Mouse (Mus musculus) midbrain, embryonic 14.5 days (tissue): ENCODE measurements around the gene Zbtb7a. TPM values are rescaled to one million over a fixed set of nuclear protein-coding genes. Genes with fewer than 3 reads are reported as not detected.
A peak's percentile ranks its signal among the peaks of the same experiment; 100 is the strongest.

Experiments used
- ATAC-seq: fragments of 200-750 bp; cut with Nextera tagmentation; 2 replicates; pipeline ENCODE4 v1.8.0; 2017; ENCODE audit warnings: moderate number of reproducible peaks, moderate library complexity; ENCODE audit not compliant: low FRiP score, low TSS enrichment
- DNase-seq: peaks from one replicate; pipeline ENCODE4 v3.0.0-alpha.2; 2015
- H3K27ac ChIP-seq: fragments of 300-500 bp; sonication (generic); replicated peaks from 2 replicates; pipeline ENCODE4 v1.5.1; 2014; ENCODE audit warnings: mild to moderate bottlenecking, low read depth, low read length, moderate library complexity
- H3K27me3 ChIP-seq: fragments of 300-500 bp; sonication (generic); 2 replicates; pipeline ENCODE4 v1.6.1; 2014; ENCODE audit warnings: low read length, control low read depth, mixed read lengths; ENCODE audit not compliant: control insufficient read depth, insufficient read depth
- H3K36me3 ChIP-seq: fragments of 300-500 bp; sonication (generic); 2 replicates; pipeline ENCODE4 v1.6.1; 2014; ENCODE audit warnings: low read length, control low read depth; ENCODE audit not compliant: control insufficient read depth, insufficient read depth
- H3K4me1 ChIP-seq: fragments of 300-500 bp; sonication (generic); 2 replicates; pipeline ENCODE4 v1.6.1; 2014; ENCODE audit warnings: mild to moderate bottlenecking, antibody characterized with exemption, low read length, control low read depth; ENCODE audit not compliant: control insufficient read depth, insufficient read depth
- H3K4me2 ChIP-seq: fragments of 300-500 bp; sonication (generic); 2 replicates; pipeline ENCODE4 v1.6.1; 2014; ENCODE audit warnings: mild to moderate bottlenecking, low read length, moderate library complexity
- H3K4me3 ChIP-seq: fragments of 300-500 bp; sonication (generic); replicated peaks from 2 replicates; pipeline ENCODE4 v1.5.1; 2014; ENCODE audit warnings: low read depth, low read length
- H3K9ac ChIP-seq: fragments of 300-500 bp; sonication (generic); replicated peaks from 2 replicates; pipeline ENCODE4 v1.6.1; 2014; ENCODE audit warnings: mild to moderate bottlenecking, low read length, moderate library complexity
- H3K9me3 ChIP-seq: fragments of 300-500 bp; sonication (generic); 2 replicates; pipeline ENCODE4 v1.6.1; 2016; ENCODE audit warnings: low read length, control low read depth, mixed read lengths; ENCODE audit not compliant: control insufficient read depth
- WGBS: fragments of 180-500 bp; shearing (Covaris S2); extraction: QIAGEN DNeasy Blood & Tissue Kit; methylation state at CpG from one replicate; pipeline ENCODE4 v1.1.7; 2014; 5-methylcytosine and 5-hydroxymethylcytosine counted together
- polyA plus RNA-seq: library from polyadenylated mRNA; unstranded; fragments of >200 nt; fragmentation: Nextera tagmentation; extraction: Ambion mirVana; gene quantifications from 2 replicates; pipeline ENCODE4 v1.2.1, GENCODE M21; 2014

Gene Zbtb7a
- polyA plus RNA-seq, 1 experiment from 2014 or later = 12.4 TPM

DNA sequence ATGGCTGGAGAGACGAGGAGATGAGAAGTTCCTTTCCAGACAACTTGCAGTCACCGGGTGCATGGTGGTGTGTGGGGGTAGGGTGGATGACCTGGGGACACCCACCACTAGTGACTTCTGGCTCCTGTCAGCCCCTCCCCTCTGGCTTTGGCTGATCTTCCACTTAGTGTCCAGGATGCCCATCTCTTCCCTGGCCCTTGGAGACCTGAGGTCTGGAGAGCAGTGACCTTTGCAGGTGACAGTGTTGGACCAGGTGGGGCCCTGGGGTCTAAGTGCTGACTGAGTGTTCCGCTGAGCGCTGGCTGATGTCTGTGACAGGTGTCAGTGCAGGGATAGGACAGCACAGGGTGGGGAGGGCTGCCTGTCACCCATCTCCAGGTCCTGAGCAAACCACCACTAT is 60.3 kb downstream of the Zbtb7a start:
- peaks cover 9% of the 10 kb centered on the region; the same call in 1 of the 2 replicates for H3K4me1 ChIP-seq
- H3K4me3 ChIP-seq = no peak overlapping the region
- H3K36me3 ChIP-seq = peaks cover 7% of the 10 kb centered on the region
- no peaks in the 10 kb centered on the region for H3K9me3 ChIP-seq
- H3K27me3 ChIP-seq = peaks cover 19% of the 10 kb centered on the region; the same call in 1 of the 2 replicates
- no peak overlapping the region for H3K4me2 ChIP-seq
- no peak overlapping the region for H3K9ac ChIP-seq
- H3K27ac ChIP-seq = no peak overlapping the region
- WGBS = 67% methylated on average over 4 of the region's 4 CpGs
- ATAC-seq (no peak), DNase-seq (no peak)

DNA sequence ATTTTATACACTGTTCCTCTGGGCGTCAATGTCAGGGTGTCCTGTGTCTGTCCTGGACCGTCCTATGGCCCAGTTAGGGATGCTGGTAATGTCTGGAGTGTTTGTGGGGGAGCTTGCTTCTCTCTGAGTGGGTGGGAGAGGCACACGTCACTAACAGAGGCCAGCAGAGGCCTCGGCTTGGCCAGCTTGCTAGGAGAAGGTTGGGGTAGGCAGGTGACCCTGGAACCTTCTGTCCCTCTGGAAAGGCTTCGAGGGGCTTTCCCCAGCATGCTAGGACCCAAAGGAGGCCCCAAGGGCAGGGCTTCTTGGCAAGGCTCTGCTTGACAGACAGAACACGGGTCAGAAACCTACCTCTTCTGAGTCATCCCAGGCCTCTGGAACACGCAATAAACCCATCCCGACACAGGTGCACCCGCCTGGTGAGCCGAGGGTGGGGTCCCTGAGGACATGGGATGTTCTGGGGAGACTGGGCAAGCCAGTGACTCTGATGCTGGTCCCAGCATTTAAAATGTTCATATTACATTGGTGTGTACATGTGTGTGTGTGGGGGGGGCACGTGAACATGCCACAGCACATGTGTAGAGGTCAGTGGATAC is 61.5 kb downstream of the Zbtb7a start:
- Histone ChIP-seq H3K36me3 (no peaks in the 10 kb centered on the region), H3K9ac (no peak overlapping the region), H3K4me1 (peaks cover 9% of the 10 kb centered on the region; the same call in 1 of the 2 replicates), H3K4me2 (no peak overlapping the region), H3K27ac (no peak overlapping the region), H3K4me3 (no peak overlapping the region), H3K9me3 (no peaks in the 10 kb centered on the region), H3K27me3 (peaks cover 19% of the 10 kb centered on the region; the same call in 1 of the 2 replicates)
- 70% methylated on average over 11 of the region's 11 CpGs for WGBS
- ATAC-seq (no peak), DNase-seq (no peak)

DNA sequence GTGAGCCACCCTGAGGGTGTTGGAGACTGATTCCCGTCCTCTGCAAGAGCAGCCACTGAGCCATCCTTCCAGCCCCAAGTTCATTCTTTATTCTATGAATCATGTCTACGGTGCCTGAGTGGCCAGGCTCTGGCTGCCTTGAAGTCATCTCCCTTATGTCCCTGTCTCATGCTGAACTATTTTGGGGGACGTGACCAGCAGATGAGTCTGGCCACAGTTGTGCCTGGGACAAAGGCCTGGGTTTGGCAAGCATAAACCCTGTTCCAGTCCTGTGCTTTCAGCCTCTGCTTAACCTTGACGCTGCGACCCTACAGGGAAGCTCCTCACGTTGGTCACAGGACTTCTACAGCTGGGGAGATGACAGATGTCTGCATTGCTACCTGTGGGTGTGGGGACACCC is 62.3 kb downstream of the Zbtb7a start:
- Histone ChIP-seq H3K4me3 (no peak overlapping the region), H3K4me1 (peaks cover 5% of the 10 kb centered on the region; the same call in 1 of the 2 replicates), H3K9ac (no peak overlapping the region), H3K27ac (no peak overlapping the region), H3K27me3 (peaks cover 19% of the 10 kb centered on the region; the same call in 1 of the 2 replicates), H3K36me3 (no peaks in the 10 kb centered on the region), H3K4me2 (no peak overlapping the region), H3K9me3 (no peaks in the 10 kb centered on the region)
- 54% methylated on average over 6 of the region's 6 CpGs for WGBS
- ATAC-seq (no peak), DNase-seq (no peak)

DNA sequence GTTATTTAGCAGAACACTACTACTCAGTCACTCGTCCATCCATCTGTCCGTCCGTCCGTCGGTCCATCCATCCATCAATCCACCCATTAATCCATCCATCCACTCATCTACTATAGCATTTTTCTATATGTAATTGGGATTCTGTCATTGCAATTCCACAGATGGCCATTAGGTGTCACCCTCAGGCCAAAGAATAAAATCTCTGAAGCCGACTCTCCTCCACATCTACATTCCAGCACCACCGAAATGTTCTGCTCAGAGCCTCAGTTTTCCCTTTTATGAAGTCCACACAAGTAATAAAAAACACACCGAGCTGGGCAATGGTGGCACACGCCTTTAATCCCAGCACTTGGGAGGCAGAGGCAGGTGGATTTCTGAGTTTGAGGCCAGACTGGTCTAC is 63.2 kb downstream of the Zbtb7a start:
- 3% methylated on average over 9 of the region's 9 CpGs for WGBS
- Histone ChIP-seq H3K9me3 (no peaks in the 10 kb centered on the region), H3K4me2 (no peak overlapping the region), H3K27me3 (peaks cover 19% of the 10 kb centered on the region; the same call in 1 of the 2 replicates), H3K36me3 (no peaks in the 10 kb centered on the region), H3K4me3 (no peak overlapping the region), H3K27ac (no peak overlapping the region), H3K4me1 (peaks cover 2% of the 10 kb centered on the region; the same call in 1 of the 2 replicates), H3K9ac (no peak overlapping the region)
- no peak for ATAC-seq
- DNase-seq = peak; percentile 90

DNA sequence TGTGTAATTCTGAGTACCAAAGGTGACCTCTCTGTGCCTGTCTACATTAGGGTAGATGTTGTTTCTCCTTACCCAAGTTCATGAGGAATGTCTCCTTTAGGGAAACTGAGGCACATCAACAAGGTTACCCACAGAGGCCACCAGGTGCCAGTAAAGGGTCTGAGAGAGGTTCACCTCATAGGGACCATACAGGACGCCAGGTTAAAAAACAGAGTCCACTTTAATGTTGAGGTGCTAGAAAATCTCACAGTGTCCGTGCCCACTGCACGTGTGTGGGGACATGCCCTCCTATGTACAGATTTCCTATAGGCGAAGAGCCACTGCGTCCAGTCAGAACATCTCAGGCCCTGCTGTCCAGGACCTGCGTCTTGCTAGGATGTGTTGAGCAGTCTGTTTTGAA is 64.0 kb downstream of the Zbtb7a start:
- H3K9me3 ChIP-seq = no peaks in the 10 kb centered on the region
- no peaks in the 10 kb centered on the region for H3K36me3 ChIP-seq
- H3K27ac ChIP-seq = no peak overlapping the region
- no peak overlapping the region for H3K4me2 ChIP-seq
- no peak for DNase-seq
- H3K4me1 ChIP-seq = no peaks in the 10 kb centered on the region
- no peak overlapping the region for H3K4me3 ChIP-seq
- WGBS = 86% methylated on average over 6 of the region's 6 CpGs
- H3K27me3 ChIP-seq = peaks cover 19% of the 10 kb centered on the region; the same call in 1 of the 2 replicates
- no peak for ATAC-seq
- no peak overlapping the region for H3K9ac ChIP-seq

DNA sequence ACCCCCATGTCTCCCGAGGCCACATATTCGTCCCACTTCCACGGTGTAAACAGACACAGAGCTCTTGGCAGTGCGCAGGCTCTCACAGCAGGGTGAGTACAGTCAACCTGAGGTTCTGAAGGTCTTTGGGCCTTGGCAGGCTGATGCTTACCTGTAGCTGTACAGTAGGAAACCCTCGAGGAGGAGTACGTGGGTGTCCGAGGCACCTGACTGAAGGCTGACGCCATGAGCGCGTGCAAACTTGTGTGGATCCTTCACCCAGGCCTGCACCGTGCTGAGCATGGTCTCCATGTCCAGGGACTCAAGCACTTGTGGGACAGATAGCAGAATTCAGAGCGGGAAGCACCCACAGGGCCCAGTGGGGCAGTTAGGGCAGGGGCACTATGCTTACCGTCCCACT is 65.1 kb downstream of the Zbtb7a start:
- Histone ChIP-seq H3K4me2 (no peak overlapping the region), H3K27ac (no peak overlapping the region), H3K4me3 (no peak overlapping the region), H3K9me3 (no peaks in the 10 kb centered on the region), H3K27me3 (peaks cover 15% of the 10 kb centered on the region; the same call in 1 of the 2 replicates), H3K36me3 (peaks cover 9% of the 10 kb centered on the region), H3K9ac (no peak overlapping the region), H3K4me1 (no peaks in the 10 kb centered on the region)
- DNase-seq = no peak
- ATAC-seq = no peak
- 87% methylated on average over 13 of the region's 13 CpGs for WGBS

DNA sequence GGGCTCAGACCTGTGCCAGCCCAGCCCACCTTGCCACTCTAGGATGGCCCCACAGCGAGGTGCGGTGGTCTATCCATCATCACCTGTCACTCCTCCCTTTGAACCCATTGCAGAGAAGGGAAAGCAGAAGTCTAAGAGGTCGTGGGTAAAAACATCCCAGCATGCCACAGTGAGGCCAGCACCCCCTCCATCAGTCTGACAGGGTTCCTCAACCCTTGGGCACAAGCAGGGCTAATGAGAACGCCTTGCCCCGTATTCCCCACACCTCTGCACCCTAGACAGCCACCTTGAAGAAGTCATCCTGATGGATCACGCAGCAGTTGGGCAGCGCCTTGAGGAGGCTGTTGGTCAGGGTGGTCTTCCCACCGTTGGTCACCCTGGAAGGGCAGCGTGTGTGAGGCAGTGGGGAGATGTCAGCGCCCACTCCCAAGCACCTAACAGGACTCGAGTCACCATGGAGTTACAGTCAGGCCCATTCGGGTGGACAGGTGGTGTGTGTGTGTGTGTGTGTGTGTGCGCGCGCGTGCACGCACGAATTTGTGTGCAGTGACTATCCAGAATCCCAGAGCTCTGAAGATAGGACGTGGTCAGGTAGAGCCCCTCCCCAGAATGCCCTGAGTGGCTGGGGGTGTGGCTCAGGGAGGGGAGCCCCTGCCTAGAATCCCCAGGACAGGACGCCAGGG is 65.7 kb downstream of the Zbtb7a start:
- 80% methylated on average over 20 of the region's 20 CpGs for WGBS

DNA sequence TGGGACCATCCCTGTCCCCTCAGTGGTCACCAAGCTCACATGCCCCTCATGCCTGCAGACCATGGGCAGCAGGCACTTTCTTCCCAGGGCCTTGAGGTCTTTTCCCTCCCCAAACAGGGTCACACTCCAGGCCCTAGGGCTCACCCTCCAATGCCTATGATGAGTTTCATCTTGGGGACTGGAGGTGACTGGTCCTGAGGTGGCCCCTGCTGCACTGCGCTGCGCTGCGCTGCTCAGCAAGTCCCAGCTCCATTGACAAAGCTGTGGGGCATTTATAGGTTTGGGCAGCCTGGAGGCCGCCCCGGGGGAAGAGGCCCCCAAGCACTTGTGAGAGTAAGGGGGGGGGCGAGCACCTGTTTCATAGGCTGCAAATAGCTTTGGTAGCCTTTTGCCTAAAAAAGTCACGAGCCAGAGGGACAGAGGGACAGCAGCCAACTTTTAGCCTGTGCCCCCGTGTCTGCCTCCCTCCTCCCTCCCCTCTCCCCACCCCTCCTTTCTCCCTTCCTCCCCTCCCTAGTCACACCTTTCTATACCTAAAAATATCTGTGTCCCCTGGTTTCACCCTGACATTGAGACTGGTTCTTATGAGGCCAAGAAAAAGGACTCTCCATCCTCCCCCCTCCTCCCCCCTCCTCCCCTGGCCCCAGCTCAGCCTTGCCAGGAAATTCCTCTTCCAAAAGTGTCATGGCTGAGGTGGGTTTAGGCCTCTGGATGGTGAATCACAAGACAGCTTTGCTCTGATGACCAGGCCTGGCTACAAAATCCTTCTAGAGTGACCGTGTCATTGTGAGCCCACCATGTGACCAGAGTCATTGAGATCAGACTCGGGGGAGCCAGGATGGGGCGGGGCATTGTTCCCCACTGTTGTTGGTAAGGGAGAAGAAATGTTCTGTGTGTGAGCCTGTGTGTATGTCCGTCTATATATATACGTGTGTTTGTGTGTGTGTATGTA is 67.1 kb downstream of the Zbtb7a start, which contains the start of gene Nmrk2:
Gene Nmrk2, minus strand, starts transcription at position 245 of the 952 bp plus-strand sequence.
- no peak within 1 kb of the TSS for H3K4me2 ChIP-seq
- no peak within 1 kb of the TSS for H3K9ac ChIP-seq
- no peaks in the 10 kb centered on the region for H3K9me3 ChIP-seq
- H3K27me3 ChIP-seq = no peaks in the 10 kb centered on the region
- peaks cover 26% of the 10 kb centered on the region for H3K36me3 ChIP-seq
- H3K27ac ChIP-seq = no peak within 1 kb of the TSS
- no peak for DNase-seq
- no peak within 1 kb of the TSS for H3K4me3 ChIP-seq
- no peak for ATAC-seq
- H3K4me1 ChIP-seq = no peaks in the 10 kb centered on the region
- 56% methylated on average over 13 of the region's 13 CpGs for WGBS

More for the DNA sequence above, 65.7 kb downstream of the Zbtb7a start:
- H3K36me3 ChIP-seq = peaks cover 14% of the 10 kb centered on the region
- no peaks in the 10 kb centered on the region for H3K9me3 ChIP-seq
- H3K4me3 ChIP-seq = no peak overlapping the region
- H3K27me3 ChIP-seq = peaks cover 10% of the 10 kb centered on the region; the same call in 1 of the 2 replicates
- DNase-seq (no peak), ATAC-seq (no peak)
- no peak overlapping the region for H3K4me2 ChIP-seq
- H3K4me1 ChIP-seq = no peaks in the 10 kb centered on the region
- no peak overlapping the region for H3K9ac ChIP-seq
- no peak overlapping the region for H3K27ac ChIP-seq
